Mouse (Mus musculus): ENCODE results near the gene 2900026A02Rik.

Gene 2900026A02Rik

GRCm38 (mm10) chr5:113190558-113190957 is 30.5 kb downstream of the 2900026A02Rik start:
- in situ Hi-C loops (cut with MboI; ENCODE audit: low pct_unique_long_range_greater_than_20kb in 1 of 2, low sequenced_read_pairs in 2 of 2, unreplicated experiment in 1 of 2) = no loop called here

DNA sequence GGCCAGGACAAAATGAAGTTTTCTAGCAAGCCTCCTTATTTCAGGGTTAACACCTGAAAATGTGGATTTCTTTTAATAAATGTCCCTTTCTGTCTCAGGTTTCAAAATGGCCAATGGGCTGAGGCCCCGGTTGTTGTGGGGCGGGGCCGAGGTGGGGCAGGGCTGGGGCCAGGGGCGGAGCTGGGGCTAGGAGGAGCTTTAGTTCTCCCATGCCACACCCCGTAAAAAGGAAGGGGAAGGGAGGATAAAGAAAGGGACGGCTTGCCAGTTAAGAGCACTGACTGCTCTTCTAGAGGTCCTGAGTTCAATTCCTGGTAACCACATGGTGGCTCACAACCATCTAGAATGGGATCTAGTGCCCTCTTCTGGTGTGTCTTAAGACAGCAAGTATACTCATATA is 39.6 kb downstream of the 2900026A02Rik start:
- in situ Hi-C loops (cut with MboI; ENCODE audit: low pct_unique_long_range_greater_than_20kb in 1 of 2, low sequenced_read_pairs in 2 of 2, unreplicated experiment in 1 of 2) = loop anchor here in 1 of 2 experiments (5.0 kb wide), 1 partner anchor 36 kb away; no protein-coding TSS in a partner anchor

- in situ Hi-C loops (cut with MboI; ENCODE audit: low pct_unique_long_range_greater_than_20kb in 1 of 2, low sequenced_read_pairs in 2 of 2, unreplicated experiment in 1 of 2) = loop anchor here in 1 of 2 experiments (5.0 kb wide), 1 partner anchor 37 kb away; no protein-coding TSS in a partner anchor
Observed at GRCm38 (mm10) chr5:113180755-113181154, 40.3 kb downstream of the 2900026A02Rik start.

GRCm38 (mm10) chr5:113179843-113180682 is 41.0 kb downstream of the 2900026A02Rik start:
- in situ Hi-C loops (cut with MboI; ENCODE audit: low pct_unique_long_range_greater_than_20kb in 1 of 2, low sequenced_read_pairs in 2 of 2, unreplicated experiment in 1 of 2) = loop anchor here in 1 of 2 experiments (5.0 kb wide), 1 partner anchor 37 kb away; no protein-coding TSS in a partner anchor

DNA sequence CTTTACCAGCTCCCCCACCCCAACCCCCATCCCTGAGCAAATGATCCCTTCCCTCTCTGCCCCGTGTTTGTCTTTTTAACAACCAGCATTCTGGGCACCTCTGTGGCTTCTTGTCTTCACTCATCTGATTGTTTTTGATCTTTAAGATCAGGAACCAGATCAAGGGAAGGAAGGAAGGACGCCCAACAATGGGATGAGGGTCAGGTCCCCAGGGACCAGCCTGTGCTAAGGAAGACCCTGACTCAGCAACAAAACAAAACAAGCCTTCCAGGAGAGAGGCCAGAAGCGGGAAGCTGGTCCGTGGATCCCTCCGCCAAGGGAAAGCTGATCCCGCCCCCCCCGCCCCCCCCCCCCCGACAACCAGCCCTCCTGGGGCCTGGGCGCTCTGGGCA is 41.6 kb downstream of the 2900026A02Rik start:
- in situ Hi-C loops (cut with MboI; ENCODE audit: low pct_unique_long_range_greater_than_20kb in 1 of 2, low sequenced_read_pairs in 2 of 2, unreplicated experiment in 1 of 2) = no loop called here

GRCm38 (mm10) chr5:113175976-113176375 is 45.1 kb downstream of the 2900026A02Rik start:
- in situ Hi-C loops (cut with MboI; ENCODE audit: low pct_unique_long_range_greater_than_20kb in 1 of 2, low sequenced_read_pairs in 2 of 2, unreplicated experiment in 1 of 2) = no loop called here

DNA sequence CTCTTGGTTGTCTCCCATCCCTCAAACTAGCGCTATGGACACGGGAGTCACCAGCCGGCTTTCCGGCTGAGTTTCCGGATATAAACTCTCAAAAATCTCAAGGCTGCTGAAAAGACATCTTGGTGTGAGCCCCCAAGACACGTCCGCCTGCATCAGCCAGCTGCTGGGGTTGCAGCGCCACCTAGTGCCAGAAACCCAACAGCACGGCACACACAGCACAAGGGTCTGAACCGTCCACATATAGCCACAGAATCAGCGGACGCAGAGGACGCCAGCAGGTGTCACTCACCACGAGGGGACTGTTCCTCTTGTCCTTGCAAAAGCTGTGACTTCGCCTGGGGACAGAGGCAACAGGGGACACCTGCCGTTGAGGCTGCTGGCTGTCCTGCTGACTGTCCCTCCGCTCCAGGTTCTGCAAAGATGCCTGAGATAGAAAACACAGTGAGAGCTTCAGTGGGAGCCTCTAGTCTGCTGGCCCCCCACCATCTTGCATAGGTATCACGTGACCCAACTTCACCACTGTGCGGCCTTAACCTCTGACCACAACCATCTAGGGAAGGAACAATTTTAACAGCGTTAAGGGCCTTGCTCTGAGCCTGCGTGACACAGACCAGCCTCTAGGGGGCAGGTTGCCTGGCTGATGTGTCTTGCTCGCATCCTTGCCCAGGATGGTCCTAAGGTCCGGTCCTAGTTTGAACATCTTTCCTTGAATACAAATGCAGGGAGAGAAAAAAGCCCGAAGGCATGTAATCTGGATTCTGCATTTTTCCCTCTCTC is 45.9 kb downstream of the 2900026A02Rik start:
- in situ Hi-C loops (cut with MboI; ENCODE audit: low pct_unique_long_range_greater_than_20kb in 1 of 2, low sequenced_read_pairs in 2 of 2, unreplicated experiment in 1 of 2) = no loop called here

- in situ Hi-C loops (cut with MboI; ENCODE audit: low pct_unique_long_range_greater_than_20kb in 1 of 2, low sequenced_read_pairs in 2 of 2, unreplicated experiment in 1 of 2) = no loop called here
Observed at GRCm38 (mm10) chr5:113173318-113173717, 47.7 kb downstream of the 2900026A02Rik start.

DNA sequence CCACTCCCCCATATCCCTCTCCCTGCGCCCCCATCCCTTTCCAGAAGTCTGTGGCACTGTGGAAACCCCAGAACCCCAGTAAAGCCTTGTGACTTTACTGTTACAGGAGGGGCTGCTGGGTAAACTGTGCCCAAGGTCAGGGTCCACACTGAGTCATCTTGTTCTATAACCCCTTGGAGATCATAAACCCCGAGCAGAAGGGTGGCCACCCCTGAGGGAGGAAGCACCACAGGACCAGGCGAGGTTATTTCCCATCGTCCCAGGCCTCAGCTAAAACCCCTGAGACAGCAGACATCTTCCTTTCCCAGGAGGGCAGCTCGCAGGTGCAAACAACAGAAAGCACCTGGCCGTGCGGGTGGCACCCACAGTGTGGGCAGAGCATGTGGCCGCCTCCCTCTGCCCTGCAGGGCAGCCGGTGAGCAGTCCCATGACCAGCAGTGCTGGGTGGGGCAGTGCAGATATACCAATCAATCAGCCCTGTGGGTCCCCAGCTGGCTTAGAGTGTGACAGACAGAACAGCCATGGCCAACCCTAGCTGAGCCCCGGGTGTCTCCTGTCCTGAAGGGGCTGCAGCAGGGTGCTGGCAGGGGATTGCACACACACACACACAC is 49.0 kb downstream of the 2900026A02Rik start:
- in situ Hi-C loops (cut with MboI; ENCODE audit: low pct_unique_long_range_greater_than_20kb in 1 of 2, low sequenced_read_pairs in 2 of 2, unreplicated experiment in 1 of 2) = no loop called here

DNA sequence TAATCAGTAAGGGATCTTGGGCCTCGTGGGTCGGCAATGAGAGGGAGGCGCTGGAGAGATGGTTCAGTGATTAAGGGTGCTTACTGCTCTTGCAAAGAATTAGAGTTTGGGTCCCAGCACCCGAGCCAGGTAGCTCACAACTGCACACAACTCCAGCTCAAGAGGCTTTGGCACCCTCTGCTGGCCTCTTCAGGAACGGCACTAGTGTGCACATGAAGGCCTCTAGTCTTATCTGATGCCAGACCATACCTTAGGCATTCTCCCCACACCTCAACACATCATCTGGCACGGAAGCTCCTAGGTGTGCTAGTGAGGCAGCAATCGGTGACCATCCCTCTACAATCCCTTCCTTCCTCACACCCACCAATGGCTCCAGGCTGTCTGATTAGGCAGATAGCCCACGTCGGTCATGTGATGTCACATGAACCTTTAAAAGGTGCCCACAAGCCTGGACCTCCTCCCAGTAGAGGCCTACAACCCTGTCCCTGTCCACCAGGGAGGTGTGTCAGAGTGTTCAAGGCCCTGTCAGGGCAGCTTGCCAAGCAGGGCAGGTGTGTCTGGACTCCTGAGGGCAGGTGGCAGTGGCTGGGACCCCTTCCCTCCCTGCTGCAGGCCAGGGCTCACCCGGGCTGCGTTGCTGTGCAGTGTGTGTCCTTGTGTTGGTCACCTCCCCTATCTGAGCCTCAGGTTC is 50.8 kb downstream of the 2900026A02Rik start:
- in situ Hi-C loops (cut with MboI; ENCODE audit: low pct_unique_long_range_greater_than_20kb in 1 of 2, low sequenced_read_pairs in 2 of 2, unreplicated experiment in 1 of 2) = no loop called here

DNA sequence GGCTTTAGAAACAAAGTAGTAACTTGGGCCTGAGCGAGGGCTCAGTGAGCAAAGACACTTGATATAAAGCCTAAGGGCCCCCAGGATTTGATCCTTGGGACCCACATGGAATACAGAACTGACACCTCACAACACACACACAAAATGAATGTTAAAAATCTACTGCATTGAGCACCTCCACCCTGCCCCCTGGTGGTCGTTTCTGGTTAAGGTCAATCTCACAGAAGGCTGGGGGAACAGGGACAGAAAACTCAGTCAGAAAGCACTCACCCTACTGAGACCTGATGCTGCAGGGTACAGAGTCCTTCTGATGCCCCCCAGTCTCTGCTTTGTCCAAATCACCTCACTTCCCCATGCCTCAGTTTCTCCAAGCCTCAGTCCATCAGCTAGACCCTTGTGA is 53.3 kb downstream of the 2900026A02Rik start:
- in situ Hi-C loops (cut with MboI; ENCODE audit: low pct_unique_long_range_greater_than_20kb in 1 of 2, low sequenced_read_pairs in 2 of 2, unreplicated experiment in 1 of 2) = loop anchor here in 1 of 2 experiments (5.0 kb wide), 1 partner anchor 70 kb away; no protein-coding TSS in a partner anchor

DNA sequence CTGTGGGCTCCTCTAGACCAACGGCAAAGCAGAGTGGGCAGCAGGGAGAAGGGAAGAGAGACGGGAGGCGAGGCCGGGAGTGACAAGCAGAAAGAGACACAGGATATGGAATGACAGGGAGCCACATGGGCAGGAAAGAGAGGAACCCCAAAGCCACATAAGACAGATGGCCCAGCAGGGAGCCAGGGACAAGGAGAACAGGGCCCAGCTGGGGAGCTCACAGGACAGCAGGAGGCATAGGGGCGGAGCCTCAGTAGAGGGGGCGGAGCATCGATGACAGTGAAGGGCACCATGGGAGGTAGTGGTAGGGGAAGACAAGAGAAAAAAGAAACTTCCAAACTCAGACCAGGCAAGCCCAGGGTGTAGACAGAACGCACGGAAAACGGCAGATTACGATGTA is 55.6 kb downstream of the 2900026A02Rik start:
- in situ Hi-C loops (cut with MboI; ENCODE audit: low pct_unique_long_range_greater_than_20kb in 1 of 2, low sequenced_read_pairs in 2 of 2, unreplicated experiment in 1 of 2) = loop anchor here in 1 of 2 experiments (5.0 kb wide), 1 partner anchor 68 kb away; no protein-coding TSS in a partner anchor

DNA sequence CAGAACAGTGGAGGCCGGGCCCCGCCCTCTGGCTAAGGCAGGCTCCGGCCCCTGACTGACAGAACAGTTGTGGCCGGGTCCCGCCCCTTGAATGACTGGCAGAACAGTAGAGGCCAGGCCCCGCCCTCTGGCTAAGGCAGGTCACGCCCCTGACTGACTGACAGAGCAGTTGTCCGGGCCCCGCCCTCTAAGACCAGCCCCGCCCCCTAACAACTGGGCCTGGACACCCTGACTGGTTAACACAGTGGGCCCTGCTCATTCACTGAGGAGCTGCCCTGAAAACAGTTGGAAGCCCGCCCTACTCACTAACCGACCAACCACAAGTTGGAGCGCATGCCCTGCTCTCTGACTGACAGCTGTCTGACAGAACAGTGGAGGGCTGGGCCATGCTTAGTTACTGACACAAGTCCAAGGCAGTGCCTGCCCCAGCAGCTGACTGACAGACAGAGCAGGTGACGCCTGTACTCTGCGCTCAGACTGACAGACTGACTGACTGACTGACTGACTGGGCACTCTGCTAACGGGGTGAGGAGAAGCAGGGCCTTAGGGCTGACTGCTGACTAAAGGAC is 56.1 kb downstream of the 2900026A02Rik start:
- in situ Hi-C loops (cut with MboI; ENCODE audit: low pct_unique_long_range_greater_than_20kb in 1 of 2, low sequenced_read_pairs in 2 of 2, unreplicated experiment in 1 of 2) = loop anchor here in 1 of 2 experiments (5.0 kb wide), 1 partner anchor 68 kb away; no protein-coding TSS in a partner anchor

DNA sequence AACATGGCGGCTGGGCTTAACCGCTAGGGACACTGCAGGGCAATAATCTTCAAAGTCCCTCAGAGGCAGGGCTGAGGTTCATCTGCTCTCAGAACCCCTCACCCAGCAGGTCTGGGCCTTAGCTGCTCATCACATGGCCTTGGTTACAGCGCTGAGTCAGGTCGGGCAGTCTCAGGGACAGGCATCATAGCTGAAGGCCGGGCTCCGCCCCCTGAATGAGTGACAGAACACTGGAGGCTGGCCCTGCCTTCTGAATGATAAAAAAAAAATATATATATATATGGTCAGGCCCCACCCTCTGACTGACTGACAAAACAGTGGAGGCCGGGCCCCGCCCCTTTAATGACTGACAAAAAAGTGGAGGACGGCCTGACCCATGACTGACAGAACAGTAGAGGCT is 56.6 kb downstream of the 2900026A02Rik start:
- in situ Hi-C loops (cut with MboI; ENCODE audit: low pct_unique_long_range_greater_than_20kb in 1 of 2, low sequenced_read_pairs in 2 of 2, unreplicated experiment in 1 of 2) = no loop called here

GRCm38 (mm10) chr5:113163116-113163515 is 57.9 kb downstream of the 2900026A02Rik start:
- in situ Hi-C loops (cut with MboI; ENCODE audit: low pct_unique_long_range_greater_than_20kb in 1 of 2, low sequenced_read_pairs in 2 of 2, unreplicated experiment in 1 of 2) = no loop called here

GRCm38 (mm10) chr5:113162699-113163098 is 58.3 kb downstream of the 2900026A02Rik start:
- in situ Hi-C loops (cut with MboI; ENCODE audit: low pct_unique_long_range_greater_than_20kb in 1 of 2, low sequenced_read_pairs in 2 of 2, unreplicated experiment in 1 of 2) = no loop called here

DNA sequence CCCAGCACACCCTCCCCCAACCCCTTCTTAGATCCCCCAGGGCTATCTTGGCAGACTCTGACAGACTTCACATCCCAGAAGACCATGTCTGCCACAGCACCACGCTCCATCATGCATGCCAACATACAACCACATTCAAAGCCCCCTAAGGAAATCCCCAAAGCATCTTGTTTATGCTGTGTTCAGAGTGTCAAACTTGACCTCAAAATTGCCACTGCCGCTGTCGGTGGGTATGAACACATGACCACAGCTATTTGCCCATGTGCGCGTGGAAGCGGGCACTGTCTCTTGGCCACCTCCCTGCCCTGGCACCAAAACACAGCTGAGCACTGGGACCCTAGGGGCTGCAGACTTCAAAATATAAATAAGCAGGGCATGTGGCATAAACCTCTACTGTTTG is 59.5 kb downstream of the 2900026A02Rik start:
- in situ Hi-C loops (cut with MboI; ENCODE audit: low pct_unique_long_range_greater_than_20kb in 1 of 2, low sequenced_read_pairs in 2 of 2, unreplicated experiment in 1 of 2) = no loop called here

DNA sequence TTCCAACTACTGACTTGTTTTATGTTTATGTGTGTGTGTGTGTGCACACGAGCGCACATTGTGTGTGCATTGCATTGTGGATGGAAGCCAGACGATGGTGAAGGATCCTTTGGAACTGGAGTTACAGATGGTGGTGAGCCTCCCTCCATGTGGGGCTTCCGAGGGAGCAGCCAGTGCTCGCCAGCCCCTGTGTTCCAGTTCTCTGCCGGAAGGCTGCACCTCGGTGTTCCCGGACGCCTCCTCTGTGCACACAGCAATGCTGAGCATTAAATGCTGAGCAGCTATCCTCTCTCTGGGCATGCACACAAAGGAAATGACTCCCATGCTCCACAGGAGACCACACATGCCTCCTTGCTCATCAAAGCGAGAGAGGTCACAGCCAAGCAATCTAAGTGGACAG is 60.7 kb downstream of the 2900026A02Rik start:
- in situ Hi-C loops (cut with MboI; ENCODE audit: low pct_unique_long_range_greater_than_20kb in 1 of 2, low sequenced_read_pairs in 2 of 2, unreplicated experiment in 1 of 2) = no loop called here

Measured in mouse embryonic stem cell (cell line).